Mouse (Mus musculus): Measurements from ENCODE around the gene Inhbc.
"Not testable (repeated sequence)": the region's sequence is repeated elsewhere in the genome, so short reads cannot be mapped to it uniquely, and the experiment has no call there.

The Inhbc gene

GRCm38 (mm10) chr10:127326017-127326801, 44.0 kb downstream of the Inhbc start:
- no peak for DNase-seq (ENCODE audit: low spot score in 2 of 2)

- no peak for DNase-seq (ENCODE audit: low spot score in 2 of 2)
Measured at GRCm38 (mm10) chr10:127325454-127326016, 44.7 kb downstream of the Inhbc start.

- DNase-seq (ENCODE audit: low spot score in 2 of 2): no peak
Measured at GRCm38 (mm10) chr10:127324495-127324894, 45.7 kb downstream of the Inhbc start.

- no peak for DNase-seq (ENCODE audit: low spot score in 2 of 2)
Measured at GRCm38 (mm10) chr10:127323131-127323855, 46.9 kb downstream of the Inhbc start.

- no peak for DNase-seq (ENCODE audit: low spot score in 2 of 2)
Measured at GRCm38 (mm10) chr10:127322669-127323068, 47.6 kb downstream of the Inhbc start.

GRCm38 (mm10) chr10:127322178-127322577, 48.1 kb downstream of the Inhbc start:
- DNase-seq (ENCODE audit: low spot score in 2 of 2): no peak

GRCm38 (mm10) chr10:127321621-127322020, 48.6 kb downstream of the Inhbc start, which contains the start of gene Arhgap9:
TSS of gene Arhgap9 (plus strand) at chr10:127321964.
- no peak for DNase-seq (ENCODE audit: low spot score in 2 of 2)

GRCm38 (mm10) chr10:127319969-127320368, 50.3 kb downstream of the Inhbc start:
- no peak for DNase-seq (ENCODE audit: low spot score in 2 of 2)

GRCm38 (mm10) chr10:127318009-127318408, 52.2 kb downstream of the Inhbc start:
- DNase-seq (ENCODE audit: low spot score in 2 of 2): no peak

- DNase-seq (ENCODE audit: low spot score in 2 of 2): no peak
Measured at GRCm38 (mm10) chr10:127317277-127317676, 53.0 kb downstream of the Inhbc start.

GRCm38 (mm10) chr10:127314950-127315349, 55.3 kb downstream of the Inhbc start:
- DNase-seq (ENCODE audit: low spot score in 2 of 2): not testable (repeated sequence)

- DNase-seq (ENCODE audit: low spot score in 2 of 2): not testable (repeated sequence)
Measured at GRCm38 (mm10) chr10:127313516-127313915, 56.7 kb downstream of the Inhbc start.

GRCm38 (mm10) chr10:127312858-127313257, 57.4 kb downstream of the Inhbc start:
- no peak for DNase-seq (ENCODE audit: low spot score in 2 of 2)

- DNase-seq (ENCODE audit: low spot score in 2 of 2): peak; percentile 61 to 73
Measured at GRCm38 (mm10) chr10:127312356-127312676, 57.9 kb downstream of the Inhbc start.

GRCm38 (mm10) chr10:127311476-127312355, 58.5 kb downstream of the Inhbc start, which contains the start of gene Mars:
TSS of gene Mars (minus strand) at chr10:127311786.
- DNase-seq (ENCODE audit: low spot score in 2 of 2): peak; percentile 90

GRCm38 (mm10) chr10:127310523-127311475, 59.4 kb downstream of the Inhbc start:
- DNase-seq (ENCODE audit: low spot score in 2 of 2): no peak

- not testable (repeated sequence) for DNase-seq (ENCODE audit: low spot score in 2 of 2)
Measured at GRCm38 (mm10) chr10:127309167-127309566, 61.1 kb downstream of the Inhbc start.

Data from frontal cortex, postnatal 14 days (tissue).